Comparison of ENCODE assay signal across 7 mouse cellular contexts in the genomic region with DNA sequence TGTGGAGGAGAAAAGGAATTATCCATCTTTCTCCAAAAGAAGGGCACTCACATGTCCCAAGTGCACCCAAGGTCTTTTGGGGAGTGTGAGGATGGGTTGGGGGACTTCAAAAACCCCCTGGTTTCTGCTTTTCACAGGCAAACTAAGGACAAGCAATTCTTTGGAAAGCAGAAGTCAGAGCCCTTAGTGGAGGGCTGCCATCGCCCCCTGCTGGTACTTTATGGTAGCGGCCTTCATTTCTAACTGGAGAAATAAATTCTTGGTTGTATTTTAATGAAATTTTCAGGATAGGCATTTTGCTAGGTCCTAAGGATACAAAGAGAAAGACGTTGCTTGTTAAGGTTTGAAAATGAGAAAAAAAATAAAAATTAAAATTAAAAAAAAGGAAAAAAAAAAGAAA. TPM values are rescaled to one million over a fixed set of nuclear protein-coding genes. Genes with fewer than 3 reads are reported as not detected.
A peak's percentile ranks its signal among the peaks of the same experiment; 100 is the strongest.
DNase-seq lines count a peak whose midpoint lies in the region; ATAC-seq and TF ChIP-seq lines count a peak whose summit lies in the region.

No protein-coding gene starts in this region.

- WGBS in midbrain, embryonic 14.5 days, result 11% methylated on average over 3 of the region's 3 CpGs
- 14% methylated on average over 3 of the region's 3 CpGs for WGBS in midbrain, embryonic 13.5 days
- 4% methylated on average over 3 of the region's 3 CpGs for WGBS in liver, adult 2 months

- H3K36me3 ChIP-seq in midbrain, embryonic 14.5 days (ENCODE audit: control insufficient read depth, insufficient read depth, low read length), result no peaks in the 10 kb centered on the region
- H3K36me3 ChIP-seq in midbrain, embryonic 13.5 days, result no peaks in the 10 kb centered on the region
- no peaks in the 10 kb centered on the region for H3K36me3 ChIP-seq in liver, adult 2 months (ENCODE audit: control insufficient read depth, insufficient read depth, low read length)

- no peak overlapping the region for H3K27ac ChIP-seq in midbrain, embryonic 14.5 days (replicated peaks; ENCODE audit: low read depth, low read length)
- no peak overlapping the region for H3K27ac ChIP-seq in midbrain, embryonic 13.5 days
- H3K27ac ChIP-seq in liver, adult 2 months (replicated peaks; ENCODE audit: insufficient read depth, low read depth, low read length), result no peak overlapping the region

- no peaks in the 10 kb centered on the region for H3K9me3 ChIP-seq in midbrain, embryonic 14.5 days (ENCODE audit: control insufficient read depth, low read length)
- no peaks in the 10 kb centered on the region for H3K9me3 ChIP-seq in midbrain, embryonic 13.5 days

- no peaks in the 10 kb centered on the region for H3K79me2 ChIP-seq in liver, adult 2 months (ENCODE audit: control insufficient read depth, insufficient read depth, low read length)

- H3K4me1 ChIP-seq in midbrain, embryonic 14.5 days (ENCODE audit: control insufficient read depth, insufficient read depth, low read length), result no peaks in the 10 kb centered on the region
- H3K4me1 ChIP-seq in midbrain, embryonic 13.5 days (replicated peaks), result no peaks in the 10 kb centered on the region
- no peaks in the 10 kb centered on the region for H3K4me1 ChIP-seq in liver, adult 2 months (ENCODE audit: control insufficient read depth, insufficient read depth, low read length)

- no peak for ATAC-seq in midbrain, embryonic 14.5 days (ENCODE audit: low FRiP score, low TSS enrichment)
- ATAC-seq in midbrain, embryonic 13.5 days, result no peak

- no peak for TF ChIP-seq POLR2A in liver, adult 2 months (IDR thresholded peaks at IDR 0.05; ENCODE audit: extremely low read depth, insufficient read depth, low read length)

- H3K4me3 ChIP-seq in midbrain, embryonic 14.5 days (replicated peaks; ENCODE audit: low read depth, low read length), result no peak overlapping the region
- no peak overlapping the region for H3K4me3 ChIP-seq in midbrain, embryonic 13.5 days (replicated peaks)
- no peak overlapping the region for H3K4me3 ChIP-seq in liver, adult 2 months (ENCODE audit: insufficient read depth, low read depth, low read length)

- no peak overlapping the region for H3K9ac ChIP-seq in midbrain, embryonic 14.5 days (replicated peaks; ENCODE audit: low read length)
- no peak overlapping the region for H3K9ac ChIP-seq in midbrain, embryonic 13.5 days (replicated peaks)
- H3K9ac ChIP-seq in liver, adult 2 months (ENCODE audit: low read depth, low read length), result no peak overlapping the region

- peak; percentile 82 for DNase-seq in midbrain, embryonic 14.5 days
- DNase-seq in adipocyte (ENCODE audit: low spot score), result peak; percentile 47
- peak; percentile 73 to 85 for DNase-seq in cerebellum, postnatal 14 days
- DNase-seq in induced T-regulatory cell, adult 2 months (ENCODE audit: low read depth), result peak; percentile 61
- DNase-seq in liver, adult 2 months (ENCODE audit: extremely low read depth, low read depth, low spot score), result peak; percentile 7
- DNase-seq in right cerebral cortex, adult 2 months (ENCODE audit: low spot score in 2 of 2), result peak; percentile 75 to 76

- no peaks in the 10 kb centered on the region for H3K27me3 ChIP-seq in midbrain, embryonic 14.5 days (ENCODE audit: control insufficient read depth, insufficient read depth, low read length)
- no peaks in the 10 kb centered on the region for H3K27me3 ChIP-seq in midbrain, embryonic 13.5 days
- no peaks in the 10 kb centered on the region for H3K27me3 ChIP-seq in liver, adult 2 months (ENCODE audit: control insufficient read depth, insufficient read depth, low read length)

- TF ChIP-seq CTCF in liver, adult 2 months (IDR thresholded peaks at IDR 0.05; ENCODE audit: low read depth, low read length), result peak; percentile 63; the same call in 1 of the 2 replicates

- H3K4me2 ChIP-seq in midbrain, embryonic 14.5 days (ENCODE audit: low read length), result no peak overlapping the region
- H3K4me2 ChIP-seq in midbrain, embryonic 13.5 days (replicated peaks), result no peak overlapping the region

RNA-seq across cellular contexts. Expression of a gene that starts 11.0 kb away (rescaled TPM):
- 1.3 and 2.5 TPM in 2 replicates for polyA plus RNA-seq in midbrain, embryonic 14.5 days (2014; fragmentation: Nextera tagmentation; extraction: Ambion mirVana)
- 3.4 and 4.9 TPM in 2 replicates for polyA plus RNA-seq in midbrain, embryonic 13.5 days (2015; fragmentation: Nextera tagmentation; extraction: Ambion mirVana)
- under 0.01 and 0.07 TPM in 2 replicates for total RNA-seq in liver, adult 2 months (2014; rRNA removed)
- 0.04 TPM in 1 of 2 replicates, not detected in the other for polyA plus RNA-seq in liver, adult 2 months (2012; rRNA removed)

RNA-seq across cellular contexts. Expression of a gene that starts 31.5 kb away (rescaled TPM):
- polyA plus RNA-seq in midbrain, embryonic 14.5 days (2014; fragmentation: Nextera tagmentation; extraction: Ambion mirVana), result 2.6 and 3.1 TPM in 2 replicates
- 2.1 and 2.5 TPM in 2 replicates for polyA plus RNA-seq in midbrain, embryonic 13.5 days (2015; fragmentation: Nextera tagmentation; extraction: Ambion mirVana)
- total RNA-seq in liver, adult 2 months (2014; rRNA removed), result not detected in 2 replicates
- polyA plus RNA-seq in liver, adult 2 months (2012; rRNA removed), result not detected in 2 replicates

Comparison
In these comparisons a context has a peak if more than half of its experiments do, and no peak if none do; other contexts are left out.
1. DNase-seq: peak in every context shown above with its lines; median percentile 82 in midbrain, embryonic 14.5 days; 79 in cerebellum, postnatal 14 days; 76 in right cerebral cortex, adult 2 months; 61 in induced T-regulatory cell, adult 2 months; 47 in adipocyte; 7 in liver, adult 2 months.